Mouse (Mus musculus) hindbrain, embryonic 12.5 days (tissue): ENCODE data around the gene Ppp2r2c. TPM values are rescaled to one million over a fixed set of nuclear protein-coding genes. Genes with fewer than 3 reads are reported as not detected.

Experiments
- ATAC-seq: fragments of 200-750 bp; cut with Nextera tagmentation; 2 replicates; pipeline ENCODE4 v1.8.0; 2017; ENCODE audit warnings: moderate TSS enrichment; ENCODE audit not compliant: low FRiP score
- H3K27ac ChIP-seq: fragments of 300-500 bp; sonication (generic); 2 replicates; pipeline ENCODE4 v1.5.1; 2016; ENCODE audit warnings: mild to moderate bottlenecking
- H3K27me3 ChIP-seq: fragments of 300-500 bp; sonication (generic); 2 replicates; pipeline ENCODE4 v1.6.1; 2016; ENCODE audit warnings: mild to moderate bottlenecking
- H3K36me3 ChIP-seq: fragments of 300-500 bp; sonication (generic); 2 replicates; pipeline ENCODE4 v1.6.1; 2016; ENCODE audit warnings: mild to moderate bottlenecking
- H3K4me1 ChIP-seq: fragments of 300-500 bp; sonication (generic); 2 replicates; pipeline ENCODE4 v1.6.1; 2016
- H3K4me2 ChIP-seq: fragments of 300-500 bp; sonication (generic); replicated peaks from 2 replicates; pipeline ENCODE4 v1.6.1; 2016; ENCODE audit warnings: mild to moderate bottlenecking
- H3K4me3 ChIP-seq: fragments of 300-500 bp; sonication (generic); 2 replicates; pipeline ENCODE4 v1.5.1; 2016; ENCODE audit warnings: mild to moderate bottlenecking
- H3K9ac ChIP-seq: fragments of 300-500 bp; sonication (generic); 2 replicates; pipeline ENCODE4 v1.6.1; 2016; ENCODE audit warnings: mild to moderate bottlenecking, moderate library complexity
- H3K9me3 ChIP-seq: fragments of 300-500 bp; sonication (generic); replicated peaks from 2 replicates; pipeline ENCODE4 v1.6.1; 2016; ENCODE audit warnings: mild to moderate bottlenecking
- WGBS: fragments of 180-500 bp; shearing (Covaris S2); methylation state at CpG from one replicate; pipeline ENCODE4 v1.1.7; 2016; 5-methylcytosine and 5-hydroxymethylcytosine counted together
- polyA plus RNA-seq: library from polyadenylated mRNA; unstranded; fragments of >200 nt; fragmentation: Nextera tagmentation; extraction: Ambion mirVana; gene quantifications from 2 replicates; pipeline ENCODE4 v1.2.1, GENCODE M21; 2016

Ppp2r2c gene
- polyA plus RNA-seq, 1 experiment from 2014 or later: 8.0 TPM

DNA sequence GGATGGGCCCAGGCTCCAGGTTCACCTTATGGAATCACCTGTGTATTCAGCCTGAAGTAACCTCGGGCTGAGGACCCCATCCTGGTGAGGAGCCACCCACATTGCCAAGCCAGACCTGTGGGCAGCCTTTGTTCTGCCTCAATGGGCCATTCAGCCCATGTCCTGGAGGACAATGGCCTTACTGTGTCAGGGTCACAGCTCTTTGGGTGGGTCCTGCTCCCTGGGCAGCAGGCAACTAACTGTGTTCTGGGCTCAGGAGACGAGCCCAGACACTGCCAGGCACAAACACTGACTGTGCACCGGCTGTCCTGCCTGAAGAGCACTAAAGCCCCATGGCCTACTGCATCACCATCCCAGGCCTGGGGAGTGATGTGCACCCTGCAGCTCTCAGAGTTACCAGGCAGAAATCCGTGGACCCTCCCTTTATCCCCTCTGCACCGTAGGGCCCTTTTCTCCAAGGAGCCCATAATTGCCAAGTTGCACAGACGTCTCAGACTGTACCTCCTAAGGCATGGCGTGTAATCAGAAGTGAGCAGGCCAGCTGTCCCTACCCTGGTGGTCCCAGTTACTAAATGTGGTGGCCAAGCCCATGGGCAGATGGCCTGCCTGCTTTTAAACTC, 8.6 kb downstream of the Ppp2r2c start:
- 48% methylated on average over 7 of the region's 7 CpGs for WGBS
- Histone ChIP-seq H3K4me1 (0 out of 2 replicates have a peak, but pooled peaks cover 3% of the 10 kb centered on the region), H3K9me3 (no peaks in the 10 kb centered on the region), H3K27me3 (peaks cover 23% of the 10 kb centered on the region), H3K4me3 (no peak overlapping the region), H3K36me3 (no peaks in the 10 kb centered on the region), H3K9ac (no peak overlapping the region), H3K27ac (no peak overlapping the region), H3K4me2 (no peak overlapping the region)
- ATAC-seq: no peak

DNA sequence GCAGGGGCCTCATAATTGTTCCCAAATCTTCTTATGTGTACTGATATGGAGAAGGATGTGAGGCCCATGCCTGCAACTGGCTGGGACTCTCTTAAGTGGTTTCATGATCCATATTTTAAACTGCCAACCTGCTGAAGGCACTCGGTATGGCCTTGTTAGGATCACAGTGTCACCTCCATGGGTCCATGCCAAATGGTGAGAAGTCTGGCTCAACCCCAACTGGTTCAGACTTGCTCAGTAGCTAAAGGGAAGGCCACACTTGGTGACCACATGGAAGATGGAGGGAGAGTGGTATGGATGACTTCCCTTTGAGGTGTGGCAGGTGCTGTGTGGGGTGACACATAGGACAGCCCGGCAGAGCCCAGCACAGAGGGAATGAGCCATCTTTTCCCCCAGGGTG, 9.3 kb downstream of the Ppp2r2c start:
- no peak overlapping the region for H3K27ac ChIP-seq
- H3K4me3 ChIP-seq: no peak overlapping the region
- H3K4me1 ChIP-seq: 0 out of 2 replicates have a peak, but pooled peaks cover 3% of the 10 kb centered on the region
- no peak for ATAC-seq
- no peak overlapping the region for H3K9ac ChIP-seq
- WGBS: 89% methylated on average over 2 of the region's 2 CpGs
- H3K36me3 ChIP-seq: no peaks in the 10 kb centered on the region
- H3K27me3 ChIP-seq: peaks cover 16% of the 10 kb centered on the region
- H3K9me3 ChIP-seq: no peaks in the 10 kb centered on the region
- H3K4me2 ChIP-seq: no peak overlapping the region

DNA sequence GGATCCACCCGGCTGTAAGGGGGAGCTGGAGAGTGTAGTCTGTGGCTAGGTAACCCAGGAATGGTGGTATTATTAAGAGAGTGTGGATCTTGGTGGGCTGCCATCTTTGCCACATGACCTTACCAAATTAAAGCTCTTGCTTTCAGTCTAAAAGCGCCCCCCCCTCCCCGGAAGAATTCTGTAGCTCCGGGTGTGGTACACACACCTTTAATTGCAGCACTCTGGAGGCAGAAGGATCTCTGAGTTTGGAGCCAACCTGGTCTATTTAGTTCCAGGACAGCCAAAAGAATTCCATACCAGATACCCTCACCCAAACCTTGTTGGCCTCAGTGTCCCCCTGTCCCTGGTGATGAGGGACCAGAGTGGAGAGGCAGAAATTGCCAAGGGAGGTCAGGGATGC, 10.5 kb downstream of the Ppp2r2c start:
- no peaks in the 10 kb centered on the region for H3K9me3 ChIP-seq
- H3K4me2 ChIP-seq: no peak overlapping the region
- H3K27ac ChIP-seq: no peak overlapping the region
- ATAC-seq: no peak
- H3K27me3 ChIP-seq: peaks cover 8% of the 10 kb centered on the region
- H3K4me1 ChIP-seq: 0 out of 2 replicates have a peak, but pooled peaks cover 5% of the 10 kb centered on the region
- WGBS: 79% methylated on average over 4 of the region's 4 CpGs
- H3K4me3 ChIP-seq: no peak overlapping the region
- no peak overlapping the region for H3K9ac ChIP-seq
- H3K36me3 ChIP-seq: no peaks in the 10 kb centered on the region

DNA sequence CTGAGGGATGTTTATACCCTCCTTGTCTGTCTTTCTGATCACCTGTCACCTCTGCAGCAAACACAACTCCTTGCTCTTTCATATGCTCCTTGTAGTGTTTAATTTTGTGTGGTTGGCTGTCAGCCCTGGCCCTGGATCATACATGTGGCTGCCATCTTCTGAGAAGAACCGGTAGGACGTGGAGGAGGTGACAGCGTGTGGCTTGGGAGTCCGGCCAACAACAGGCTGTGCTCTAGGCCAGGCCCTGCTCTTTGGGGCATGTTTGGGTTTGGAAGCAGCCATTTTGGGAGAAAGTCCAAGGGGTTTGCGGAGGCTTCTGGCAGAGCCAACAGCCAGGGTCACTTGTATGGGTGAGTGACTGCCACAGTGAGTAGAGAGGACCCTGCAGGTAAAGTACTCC, 12.3 kb downstream of the Ppp2r2c start:
- Histone ChIP-seq H3K36me3 (no peaks in the 10 kb centered on the region), H3K9ac (no peak overlapping the region), H3K4me3 (no peak overlapping the region), H3K27ac (no peak overlapping the region), H3K4me2 (no peak overlapping the region), H3K9me3 (no peaks in the 10 kb centered on the region), H3K4me1 (0 out of 2 replicates have a peak, but pooled peaks cover 5% of the 10 kb centered on the region), H3K27me3 (peaks cover 6% of the 10 kb centered on the region)
- 94% methylated on average over 5 of the region's 5 CpGs for WGBS
- ATAC-seq: no peak

DNA sequence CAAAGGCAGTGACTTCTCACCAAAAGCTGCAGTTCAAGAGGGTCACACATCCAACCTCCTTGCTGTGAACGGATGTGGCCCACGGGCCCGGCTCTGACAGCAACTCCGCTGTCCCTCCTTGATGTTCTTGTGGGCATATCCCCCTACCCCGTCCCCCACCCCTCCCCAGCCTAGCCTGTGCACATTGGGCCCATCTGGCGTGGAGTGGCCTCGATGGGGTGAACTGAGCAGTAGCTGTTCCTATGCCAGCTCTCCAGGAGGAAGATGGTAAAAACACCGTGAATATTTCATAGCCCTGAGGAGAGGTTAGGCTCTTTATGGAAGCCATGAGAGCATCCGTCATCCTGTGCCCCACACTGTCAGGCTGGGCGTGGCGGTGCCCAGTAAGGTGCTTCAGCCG, 15.2 kb downstream of the Ppp2r2c start:
- H3K9ac ChIP-seq: no peak overlapping the region
- no peaks in the 10 kb centered on the region for H3K9me3 ChIP-seq
- H3K27ac ChIP-seq: no peak overlapping the region
- 61% methylated on average over 12 of the region's 12 CpGs for WGBS
- H3K4me3 ChIP-seq: no peak overlapping the region
- H3K36me3 ChIP-seq: no peaks in the 10 kb centered on the region
- H3K27me3 ChIP-seq: peaks cover 3% of the 10 kb centered on the region; the same call in 1 of the 2 replicates
- no peak for ATAC-seq
- peaks cover 16% of the 10 kb centered on the region for H3K4me1 ChIP-seq
- H3K4me2 ChIP-seq: no peak overlapping the region

DNA sequence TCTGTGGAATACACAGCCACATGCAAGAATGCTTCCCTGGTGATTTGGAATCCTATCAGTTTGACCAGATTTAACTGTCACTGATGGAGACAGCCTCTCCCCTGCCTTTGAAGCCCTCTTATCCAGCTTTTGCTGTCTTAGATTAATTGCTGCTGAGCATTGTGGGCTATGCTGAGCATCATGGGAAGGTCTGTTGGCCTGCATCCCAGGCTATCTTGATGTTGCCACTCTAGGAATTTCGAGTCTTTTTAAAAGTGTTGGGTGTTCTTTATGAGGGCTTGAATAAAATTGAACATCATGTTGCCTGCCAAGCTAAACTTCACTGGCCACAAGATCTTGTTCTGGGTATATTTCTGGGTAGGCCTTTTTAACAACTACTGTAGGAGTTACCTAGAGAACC, 16.8 kb downstream of the Ppp2r2c start:
- Histone ChIP-seq H3K9me3 (no peaks in the 10 kb centered on the region), H3K4me1 (peaks cover 16% of the 10 kb centered on the region), H3K4me3 (no peak overlapping the region), H3K4me2 (no peak overlapping the region), H3K27ac (no peak overlapping the region), H3K9ac (no peak overlapping the region), H3K36me3 (no peaks in the 10 kb centered on the region), H3K27me3 (peaks cover 3% of the 10 kb centered on the region; the same call in 1 of the 2 replicates)
- no peak for ATAC-seq
- WGBS: 69% methylated on average over 1 of the region's 1 CpGs

DNA sequence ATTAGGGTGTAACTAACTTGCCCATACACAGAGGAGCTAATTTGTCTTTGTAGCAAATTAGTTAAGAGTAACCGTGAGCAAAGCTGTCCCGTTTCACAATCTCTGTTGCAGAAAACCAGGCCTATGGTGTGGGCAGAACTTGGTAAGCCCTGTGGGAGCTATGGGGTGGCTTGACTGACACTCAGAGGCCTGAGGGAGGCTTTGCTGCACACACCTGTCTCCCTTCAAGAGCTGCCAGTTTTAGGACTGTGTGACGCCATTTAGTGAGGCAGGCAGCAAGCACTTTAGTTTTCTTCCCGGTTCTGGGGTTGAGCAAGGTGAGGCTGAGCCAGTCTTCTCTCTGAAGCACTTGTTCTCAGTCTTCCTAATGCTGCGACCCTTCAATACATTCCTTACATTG, 17.3 kb downstream of the Ppp2r2c start:
- no peak overlapping the region for H3K9ac ChIP-seq
- 74% methylated on average over 5 of the region's 5 CpGs for WGBS
- H3K27me3 ChIP-seq: peaks cover 3% of the 10 kb centered on the region; the same call in 1 of the 2 replicates
- H3K27ac ChIP-seq: no peak overlapping the region
- peaks cover 19% of the 10 kb centered on the region for H3K4me1 ChIP-seq
- H3K9me3 ChIP-seq: no peaks in the 10 kb centered on the region
- ATAC-seq: no peak
- H3K36me3 ChIP-seq: no peaks in the 10 kb centered on the region
- no peak overlapping the region for H3K4me3 ChIP-seq
- no peak overlapping the region for H3K4me2 ChIP-seq

DNA sequence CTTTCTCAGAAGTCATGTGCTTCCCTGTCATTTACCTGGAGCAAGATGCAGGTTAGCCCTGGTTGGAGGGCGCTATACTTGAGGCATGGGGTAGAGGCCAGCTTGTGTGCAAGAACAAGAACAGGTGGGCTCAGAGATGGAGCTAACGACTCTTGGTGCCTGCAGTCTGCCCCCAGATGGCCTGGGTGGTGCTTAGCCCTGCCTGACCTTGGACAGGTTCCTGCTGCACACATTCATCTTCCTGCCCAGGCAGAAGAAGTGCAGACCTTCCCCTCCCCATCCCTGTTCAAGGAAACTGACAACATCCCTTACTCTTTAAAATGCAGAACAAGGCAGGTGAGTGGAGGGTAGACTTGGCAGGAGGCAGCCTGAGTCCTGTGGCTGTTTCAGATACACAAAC, 18.0 kb downstream of the Ppp2r2c start:
- Histone ChIP-seq H3K27me3 (peaks cover 3% of the 10 kb centered on the region; the same call in 1 of the 2 replicates), H3K27ac (no peak overlapping the region), H3K36me3 (no peaks in the 10 kb centered on the region), H3K4me1 (peaks cover 24% of the 10 kb centered on the region), H3K4me3 (no peak overlapping the region), H3K4me2 (no peak overlapping the region), H3K9ac (no peak overlapping the region), H3K9me3 (no peaks in the 10 kb centered on the region)
- WGBS: 69% methylated on average over 2 of the region's 2 CpGs
- ATAC-seq: no peak

DNA sequence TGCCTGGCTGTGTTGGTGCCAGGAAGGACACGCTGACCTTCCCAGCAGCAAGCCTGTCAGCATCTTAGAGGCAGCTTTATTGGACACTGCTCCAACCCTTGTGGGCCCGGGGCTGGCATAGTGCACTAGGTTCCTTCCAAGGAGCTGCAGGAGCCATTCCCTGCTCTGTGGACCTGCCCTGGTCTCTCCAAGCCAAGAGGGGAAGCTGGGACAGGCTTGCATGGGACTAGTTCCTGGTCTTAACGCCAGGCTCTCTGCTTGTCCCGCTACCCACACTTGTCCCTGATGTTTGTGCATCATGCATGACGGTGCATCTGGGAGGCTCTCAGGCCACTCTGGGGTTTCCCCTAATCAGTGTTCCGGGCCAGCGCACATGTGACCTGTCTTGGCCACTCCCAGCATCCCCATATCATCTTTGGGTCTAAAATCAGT, 18.6 kb downstream of the Ppp2r2c start:
- Histone ChIP-seq H3K9me3 (no peaks in the 10 kb centered on the region), H3K4me2 (no peak overlapping the region), H3K27ac (no peak overlapping the region), H3K9ac (no peak overlapping the region), H3K36me3 (no peaks in the 10 kb centered on the region), H3K4me1 (peaks cover 24% of the 10 kb centered on the region), H3K27me3 (peaks cover 3% of the 10 kb centered on the region; the same call in 1 of the 2 replicates), H3K4me3 (no peak overlapping the region)
- WGBS: 58% methylated on average over 7 of the region's 7 CpGs
- no peak for ATAC-seq

DNA sequence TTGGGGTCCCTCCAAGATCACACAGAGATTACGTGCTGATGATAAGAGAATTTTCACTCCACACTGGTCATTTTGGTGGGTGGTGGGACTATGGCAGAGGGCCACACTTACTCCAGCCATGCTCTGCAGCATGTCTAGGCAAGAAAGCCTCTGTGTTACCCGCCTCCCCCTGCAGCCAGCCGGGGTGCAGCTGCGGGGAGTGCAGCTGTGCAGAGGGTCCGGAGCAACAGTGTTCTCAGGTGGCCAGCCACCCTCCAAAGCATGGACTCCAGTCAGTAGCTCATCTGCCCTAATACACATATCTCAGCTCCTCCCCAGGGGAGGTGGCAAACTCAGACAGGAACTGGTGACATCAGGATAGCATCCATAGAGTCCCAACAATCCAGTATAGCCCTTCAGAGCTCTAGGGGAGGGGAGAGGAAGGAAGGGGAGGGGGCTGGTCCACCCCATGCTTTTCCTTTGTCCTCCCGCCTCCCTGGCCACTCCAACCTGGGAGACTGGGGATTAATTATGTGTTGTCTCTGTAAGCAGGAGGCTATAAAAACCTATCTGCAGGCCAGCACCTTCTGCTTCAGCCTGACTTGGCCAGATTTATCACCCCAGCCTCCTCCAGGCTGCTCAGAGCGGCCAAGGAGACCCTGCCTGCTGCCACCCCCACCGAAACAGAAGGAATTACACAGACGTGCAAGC, 19.1 kb downstream of the Ppp2r2c start:
- Histone ChIP-seq H3K4me3 (no peak overlapping the region), H3K27ac (0 out of 2 replicates have a peak overlapping the region, but pooled peaks have one; percentile 44), H3K4me1 (peaks cover 24% of the 10 kb centered on the region), H3K27me3 (peaks cover 3% of the 10 kb centered on the region; the same call in 1 of the 2 replicates), H3K4me2 (no peak overlapping the region), H3K36me3 (no peaks in the 10 kb centered on the region), H3K9me3 (no peaks in the 10 kb centered on the region), H3K9ac (no peak overlapping the region)
- peak; percentile 57; the same call in 1 of the 2 replicates for ATAC-seq
- 45% methylated on average over 9 of the region's 9 CpGs for WGBS

DNA sequence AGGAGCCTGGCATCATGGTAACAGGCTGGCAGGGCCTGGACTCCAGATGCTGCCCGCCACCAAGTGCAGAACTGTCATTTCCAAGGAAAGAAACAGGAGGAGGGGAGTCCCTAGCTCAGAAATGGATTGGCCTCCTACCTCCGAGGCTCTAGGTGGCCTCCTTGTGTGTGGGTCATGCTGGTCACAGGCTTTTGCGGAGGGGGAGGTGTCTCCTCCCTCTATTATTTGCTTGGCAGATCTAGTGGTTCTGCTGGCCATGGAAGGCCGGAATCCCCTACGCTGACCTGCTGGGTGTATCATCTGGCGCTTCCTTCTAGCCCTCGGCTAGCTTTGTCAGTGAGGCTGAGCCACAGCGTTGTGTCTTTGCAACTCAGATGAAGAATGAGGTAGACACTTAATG, 20.2 kb downstream of the Ppp2r2c start:
- peaks cover 22% of the 10 kb centered on the region for H3K4me1 ChIP-seq
- no peak for ATAC-seq
- H3K9me3 ChIP-seq: no peaks in the 10 kb centered on the region
- no peaks in the 10 kb centered on the region for H3K36me3 ChIP-seq
- WGBS: 83% methylated on average over 8 of the region's 8 CpGs
- no peak overlapping the region for H3K27ac ChIP-seq
- no peak overlapping the region for H3K4me2 ChIP-seq
- no peak overlapping the region for H3K4me3 ChIP-seq
- no peak overlapping the region for H3K9ac ChIP-seq
- peaks cover 3% of the 10 kb centered on the region for H3K27me3 ChIP-seq

DNA sequence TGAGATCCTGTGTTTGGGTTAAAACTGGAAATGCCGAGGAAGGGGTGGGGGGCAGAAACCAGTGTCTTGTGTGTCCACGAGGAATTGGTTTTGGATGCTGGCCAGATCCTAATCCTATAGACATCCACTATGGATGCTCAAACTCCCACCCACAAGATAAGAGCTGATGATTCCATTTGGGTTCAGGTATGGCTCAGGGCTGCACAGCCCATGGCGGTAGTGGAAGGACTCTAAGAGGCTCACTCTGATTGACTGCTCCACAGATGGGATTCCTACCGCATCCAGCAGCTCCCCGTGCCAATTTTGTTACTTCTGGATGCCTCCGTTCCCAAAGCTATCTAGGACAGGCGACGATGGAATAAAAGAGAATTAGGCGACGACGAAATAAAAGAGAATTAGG, 20.6 kb downstream of the Ppp2r2c start:
- no peak for ATAC-seq
- no peaks in the 10 kb centered on the region for H3K36me3 ChIP-seq
- H3K27me3 ChIP-seq: peaks cover 3% of the 10 kb centered on the region
- H3K4me3 ChIP-seq: no peak overlapping the region
- H3K9me3 ChIP-seq: no peaks in the 10 kb centered on the region
- H3K4me1 ChIP-seq: peaks cover 22% of the 10 kb centered on the region
- H3K4me2 ChIP-seq: no peak overlapping the region
- H3K27ac ChIP-seq: no peak overlapping the region
- no peak overlapping the region for H3K9ac ChIP-seq
- 91% methylated on average over 11 of the region's 11 CpGs for WGBS
